Mouse (Mus musculus) heart, adult 2 months (tissue): ENCODE data around the gene Thap12.

Experiments used
- CTCF ChIP-seq: fragments of 200-600 bp; IDR thresholded peaks from 2 replicates; pipeline ENCODE4 v1.8.1; 2022; ENCODE audit warnings: antibody characterized with exemption, mild to moderate bottlenecking, moderate library complexity
- EP300 ChIP-seq: fragments of 200-500 bp; IDR thresholded peaks from 2 replicates; pipeline ENCODE4 v1.6.1; 2011; ENCODE audit warnings: low read depth, low read length, control low read depth; ENCODE audit not compliant: insufficient read depth
- POLR2A ChIP-seq: fragments of 200-500 bp; IDR thresholded peaks from 2 replicates; pipeline ENCODE4 v1.6.1; 2011; ENCODE audit warnings: mild to moderate bottlenecking, low read depth, low read length, control low read depth; ENCODE audit not compliant: insufficient read depth

DNA sequence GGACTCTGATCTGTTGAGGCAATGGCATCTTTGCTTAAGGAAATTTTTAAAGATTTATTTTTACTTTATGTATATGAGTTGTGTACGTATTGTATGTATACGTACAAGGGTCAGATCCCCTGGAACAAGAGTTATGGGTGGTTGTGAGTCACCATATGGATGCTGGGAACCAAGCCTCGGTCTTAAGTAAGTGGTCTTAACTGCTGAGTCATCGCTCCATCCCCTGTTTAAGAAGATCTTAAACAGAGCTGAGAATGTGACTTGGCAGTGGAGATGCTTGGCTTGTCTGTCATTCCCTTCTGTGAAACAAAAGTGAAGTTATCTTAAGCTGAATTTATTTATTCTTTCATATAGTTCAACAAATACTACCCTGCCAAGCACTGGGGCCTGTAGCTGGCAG lies 31.1 kb downstream of the Thap12 start:
- no peak for TF ChIP-seq CTCF
- TF ChIP-seq EP300: no peak
- TF ChIP-seq POLR2A: no peak
